Mouse (Mus musculus): Measurements from ENCODE around the gene Ddx23.

Gene Ddx23

GRCm38 (mm10) chr15:98674994-98675545 is 12.4 kb upstream of the Ddx23 start:
- DNase-seq (ENCODE audit: low read depth in 1 of 2, low spot score in 2 of 2) = no peak

GRCm38 (mm10) chr15:98674284-98674993 is 11.7 kb upstream of the Ddx23 start:
- DNase-seq (ENCODE audit: low read depth in 1 of 2, low spot score in 2 of 2) = no peak

- DNase-seq (ENCODE audit: low read depth in 1 of 2, low spot score in 2 of 2) = no peak
These were observed 11.0 kb upstream of the Ddx23 start for GRCm38 (mm10) chr15:98673732-98674131.

- no peak for DNase-seq (ENCODE audit: low read depth in 1 of 2, low spot score in 2 of 2)
These were observed 9.9 kb upstream of the Ddx23 start for GRCm38 (mm10) chr15:98672592-98672991.

GRCm38 (mm10) chr15:98664042-98664907 is 1.6 kb upstream of the Ddx23 start:
- no peak for DNase-seq (ENCODE audit: low read depth in 1 of 2, low spot score in 2 of 2)

GRCm38 (mm10) chr15:98662198-98662566 is 512 bp downstream of the Ddx23 start:
- DNase-seq (ENCODE audit: low read depth in 1 of 2, low spot score in 2 of 2) = no peak

- DNase-seq (ENCODE audit: low read depth in 1 of 2, low spot score in 2 of 2) = no peak
These were observed 5.5 kb downstream of the Ddx23 start for GRCm38 (mm10) chr15:98656982-98657751.

GRCm38 (mm10) chr15:98652174-98652573 is 10.5 kb downstream of the Ddx23 start:
- no peak for DNase-seq (ENCODE audit: low read depth in 1 of 2, low spot score in 2 of 2)

- no peak for DNase-seq (ENCODE audit: low read depth in 1 of 2, low spot score in 2 of 2)
These were observed 11.3 kb downstream of the Ddx23 start for GRCm38 (mm10) chr15:98651431-98651830.

GRCm38 (mm10) chr15:98648071-98648470 is 14.6 kb downstream of the Ddx23 start:
- DNase-seq (ENCODE audit: low read depth in 1 of 2, low spot score in 2 of 2) = no peak

- DNase-seq (ENCODE audit: low read depth in 1 of 2, low spot score in 2 of 2) = no peak
These were observed 15.4 kb downstream of the Ddx23 start for GRCm38 (mm10) chr15:98647308-98647707.

GRCm38 (mm10) chr15:98646737-98647136 is 16.0 kb downstream of the Ddx23 start:
- DNase-seq (ENCODE audit: low read depth in 1 of 2, low spot score in 2 of 2) = no peak

GRCm38 (mm10) chr15:98645057-98646026 is 17.4 kb downstream of the Ddx23 start:
- DNase-seq (ENCODE audit: low read depth in 1 of 2, low spot score in 2 of 2) = no peak

GRCm38 (mm10) chr15:98644406-98644805 is 18.3 kb downstream of the Ddx23 start:
- DNase-seq (ENCODE audit: low read depth in 1 of 2, low spot score in 2 of 2) = no peak

GRCm38 (mm10) chr15:98640157-98640556 is 22.5 kb downstream of the Ddx23 start:
- no peak for DNase-seq (ENCODE audit: low read depth in 1 of 2, low spot score in 2 of 2)

- no peak for DNase-seq (ENCODE audit: low read depth in 1 of 2, low spot score in 2 of 2)
These were observed 25.5 kb downstream of the Ddx23 start for GRCm38 (mm10) chr15:98637155-98637554.

GRCm38 (mm10) chr15:98636517-98636916 is 26.2 kb downstream of the Ddx23 start:
- no peak for DNase-seq (ENCODE audit: low read depth in 1 of 2, low spot score in 2 of 2)

- DNase-seq (ENCODE audit: low read depth in 1 of 2, low spot score in 2 of 2) = no peak
These were observed 27.3 kb downstream of the Ddx23 start for GRCm38 (mm10) chr15:98635291-98635841.

- DNase-seq (ENCODE audit: low read depth in 1 of 2, low spot score in 2 of 2) = no peak
These were observed 28.1 kb downstream of the Ddx23 start for GRCm38 (mm10) chr15:98634541-98635081.

Data from monocyte, adult 2 months (primary cell).